Mouse (Mus musculus) liver, postnatal 0 days (tissue): ENCODE measurements around the gene Tnni2. TPM values are rescaled to one million over a fixed set of nuclear protein-coding genes. Genes with fewer than 3 reads are reported as not detected.

Source experiments
- ATAC-seq: fragments of 200-750 bp; cut with Nextera tagmentation; 2 replicates; pipeline ENCODE4 v1.8.0; 2017; ENCODE audit warnings: mild to moderate bottlenecking, moderate library complexity
- DNase-seq: peaks from one replicate; pipeline ENCODE4 v3.0.0-alpha.2; 2016
- H3K27ac ChIP-seq: fragments of 300-500 bp; sonication (generic); 2 replicates; pipeline ENCODE4 v1.5.1; 2014; ENCODE audit warnings: antibody characterized with exemption, moderate library complexity, mild to moderate bottlenecking, low read depth
- H3K27me3 ChIP-seq: fragments of 300-500 bp; sonication (generic); 2 replicates; pipeline ENCODE4 v1.6.1; 2014; ENCODE audit warnings: low read length, control low read depth, mixed read lengths; ENCODE audit not compliant: insufficient read depth
- H3K36me3 ChIP-seq: fragments of 300-500 bp; sonication (generic); replicated peaks from 2 replicates; pipeline ENCODE4 v1.6.1; 2014; ENCODE audit warnings: mild to moderate bottlenecking, control low read depth, low read length, moderate library complexity, mixed read lengths; ENCODE audit not compliant: insufficient read depth
- H3K4me1 ChIP-seq: fragments of 300-500 bp; sonication (generic); 2 replicates; pipeline ENCODE4 v1.6.1; 2014; ENCODE audit warnings: antibody characterized with exemption, mild to moderate bottlenecking, control low read depth; ENCODE audit not compliant: insufficient read depth
- H3K4me2 ChIP-seq: fragments of 300-500 bp; sonication (generic); 2 replicates; pipeline ENCODE4 v1.6.1; 2014; ENCODE audit warnings: low read depth, mild to moderate bottlenecking, low read length, moderate library complexity, mixed read lengths
- H3K4me3 ChIP-seq: fragments of 300-500 bp; sonication (generic); 2 replicates; pipeline ENCODE4 v1.5.1; 2014; ENCODE audit warnings: low read depth, low read length
- H3K9ac ChIP-seq: fragments of 300-500 bp; sonication (generic); replicated peaks from 2 replicates; pipeline ENCODE4 v1.6.1; 2014; ENCODE audit warnings: mild to moderate bottlenecking, moderate library complexity
- H3K9me3 ChIP-seq: fragments of 300-500 bp; sonication (generic); 2 replicates; pipeline ENCODE4 v1.6.1; 2016; ENCODE audit warnings: mild to moderate bottlenecking, control low read depth, low read length, mixed read lengths
- CTCF ChIP-seq: sonication (generic); IDR thresholded peaks from 2 replicates; pipeline ENCODE4 v1.5.1; 2016; ENCODE audit warnings: antibody characterized with exemption, low read depth
- EP300 ChIP-seq: IDR thresholded peaks from 2 replicates; pipeline ENCODE4 v1.6.1; 2016; ENCODE audit warnings: antibody characterized with exemption, low read depth, mild to moderate bottlenecking
- WGBS: fragments of 180-500 bp; shearing (Covaris S2); extraction: QIAGEN DNeasy Blood & Tissue Kit; methylation state at CpG from one replicate; pipeline ENCODE4 v1.1.7; 2014; ENCODE audit not compliant: insufficient replicate concordance; 5-methylcytosine and 5-hydroxymethylcytosine counted together
- polyA plus RNA-seq: library from polyadenylated mRNA; unstranded; fragments of >200 nt; fragmentation: Nextera tagmentation; extraction: Ambion mirVana; gene quantifications from 2 replicates; pipeline ENCODE4 v1.2.1, GENCODE M21; 2015

Tnni2 gene
- polyA plus RNA-seq, 1 experiment from 2014 or later: 6.9 TPM

DNA sequence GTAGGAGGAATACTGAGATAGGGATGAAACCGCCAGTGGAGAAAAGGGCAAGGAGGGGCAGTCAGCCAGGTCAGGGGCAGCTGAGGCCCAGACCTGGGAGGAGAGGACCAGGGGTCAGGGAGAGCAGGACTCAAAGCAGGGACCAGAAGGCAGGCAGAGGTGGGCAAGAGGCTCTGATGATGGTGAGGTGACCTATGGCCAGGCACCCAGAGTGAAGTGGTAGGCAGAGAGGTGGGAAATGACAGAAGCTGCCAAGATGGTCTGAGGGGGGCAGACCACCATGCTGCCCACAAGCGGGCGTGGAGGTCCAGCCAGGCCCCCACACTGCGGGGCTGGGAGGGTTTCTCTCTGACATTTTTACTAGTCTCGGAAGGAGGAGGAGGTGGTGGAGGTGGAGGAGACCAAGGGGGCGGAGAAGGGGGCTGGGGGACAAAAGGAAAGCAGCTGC, 29.8 kb downstream of the Tnni2 start:
- H3K4me1 ChIP-seq: no peaks in the 10 kb centered on the region
- no peaks in the 10 kb centered on the region for H3K27me3 ChIP-seq
- H3K9me3 ChIP-seq: no peaks in the 10 kb centered on the region
- no peak overlapping the region for H3K4me2 ChIP-seq
- WGBS: 78% methylated on average over 6 of the region's 6 CpGs
- H3K4me3 ChIP-seq: no peak overlapping the region
- no peaks in the 10 kb centered on the region for H3K36me3 ChIP-seq
- TF ChIP-seq EP300 (no peak), CTCF (no peak)
- no peak for ATAC-seq
- H3K27ac ChIP-seq: no peak overlapping the region
- no peak overlapping the region for H3K9ac ChIP-seq
- no peak for DNase-seq

DNA sequence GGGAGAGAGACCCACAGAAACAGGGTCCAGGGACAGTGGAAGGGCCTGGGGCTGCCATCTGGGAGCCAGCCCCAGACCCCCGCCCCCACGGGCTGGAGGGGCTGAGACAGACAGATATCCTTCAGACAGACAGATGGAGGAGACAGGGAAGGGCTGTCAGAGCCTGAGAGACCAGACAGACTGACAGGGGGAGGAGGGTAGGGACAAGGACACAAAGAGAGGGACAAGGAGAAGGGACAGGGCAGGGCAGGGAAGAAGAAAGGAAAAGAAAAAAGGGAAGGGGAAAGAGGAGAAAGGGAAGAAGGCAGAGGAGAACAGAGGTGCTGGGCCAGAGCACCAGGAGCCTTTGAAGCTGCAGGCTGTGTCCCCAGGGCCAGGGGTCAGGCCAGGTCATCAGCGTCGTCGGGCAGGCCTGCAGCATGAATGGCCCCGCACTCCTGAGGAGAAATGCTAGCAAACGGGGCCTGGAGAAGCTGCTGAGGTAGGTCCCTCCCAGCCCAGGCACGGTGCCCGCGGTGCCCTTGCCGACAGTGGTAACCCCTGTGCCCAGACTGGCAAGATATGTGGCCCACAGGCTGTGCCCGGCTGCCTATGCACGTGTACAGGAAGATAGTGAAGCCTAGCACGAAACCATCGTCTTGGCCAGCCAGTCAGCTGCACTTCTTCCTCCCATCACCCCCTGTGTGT, 30.4 kb downstream of the Tnni2 start:
- DNase-seq (no peak), ATAC-seq (no peak)
- no peaks in the 10 kb centered on the region for H3K27me3 ChIP-seq
- no peak overlapping the region for H3K9ac ChIP-seq
- H3K36me3 ChIP-seq: no peaks in the 10 kb centered on the region
- H3K4me3 ChIP-seq: no peak overlapping the region
- 52% methylated on average over 15 of the region's 15 CpGs for WGBS
- no peak overlapping the region for H3K27ac ChIP-seq
- no peak overlapping the region for H3K4me2 ChIP-seq
- H3K4me1 ChIP-seq: no peaks in the 10 kb centered on the region
- no peak for TF ChIP-seq CTCF
- no peaks in the 10 kb centered on the region for H3K9me3 ChIP-seq

DNA sequence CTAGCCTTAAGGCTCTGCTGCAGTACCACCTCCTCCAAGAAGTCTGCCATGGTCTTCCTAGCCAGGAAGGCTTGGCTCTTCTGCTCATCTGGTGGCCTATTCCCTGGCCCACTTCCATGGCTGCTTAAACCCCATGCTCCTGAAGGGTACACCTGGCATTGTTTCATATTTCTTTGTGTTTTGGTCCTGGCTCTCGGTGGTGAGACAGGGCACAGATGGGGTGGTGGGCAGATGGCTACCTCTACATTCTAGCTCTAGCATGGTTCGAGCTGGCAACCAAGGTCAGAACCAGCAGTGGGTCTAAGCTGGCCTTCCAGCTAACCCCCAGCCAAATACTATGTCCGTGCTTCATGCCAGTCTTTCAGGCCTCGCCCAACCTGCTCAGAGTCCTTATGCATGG, 31.3 kb downstream of the Tnni2 start:
- Histone ChIP-seq H3K27ac (no peak overlapping the region), H3K9me3 (no peaks in the 10 kb centered on the region), H3K4me2 (no peak overlapping the region), H3K9ac (no peak overlapping the region), H3K4me3 (no peak overlapping the region), H3K27me3 (no peaks in the 10 kb centered on the region), H3K36me3 (no peaks in the 10 kb centered on the region), H3K4me1 (no peaks in the 10 kb centered on the region)
- TF ChIP-seq CTCF (no peak), EP300 (no peak)
- ATAC-seq: no peak
- DNase-seq: no peak
- 80% methylated on average over 4 of the region's 4 CpGs for WGBS

- Histone ChIP-seq H3K9me3 (no peaks in the 10 kb centered on the region), H3K4me2 (no peak overlapping the region), H3K36me3 (no peaks in the 10 kb centered on the region), H3K4me3 (no peak overlapping the region), H3K27me3 (no peaks in the 10 kb centered on the region), H3K27ac (no peak overlapping the region), H3K4me1 (no peaks in the 10 kb centered on the region), H3K9ac (no peak overlapping the region)
- no peak for TF ChIP-seq CTCF
- TF ChIP-seq EP300: no peak
- WGBS: 64% methylated on average over 2 of the region's 2 CpGs
- ATAC-seq (no peak), DNase-seq (no peak)
These were observed 31.9 kb downstream of the Tnni2 start for GRCm38 (mm10) chr7:142473476-142473875.

GRCm38 (mm10) chr7:142474799-142475198, 33.2 kb downstream of the Tnni2 start:
- no peak for DNase-seq
- no peaks in the 10 kb centered on the region for H3K27me3 ChIP-seq
- no peak overlapping the region for H3K9ac ChIP-seq
- no peaks in the 10 kb centered on the region for H3K36me3 ChIP-seq
- H3K27ac ChIP-seq: no peak overlapping the region
- no peaks in the 10 kb centered on the region for H3K4me1 ChIP-seq
- H3K4me2 ChIP-seq: no peak overlapping the region
- H3K4me3 ChIP-seq: no peak overlapping the region
- TF ChIP-seq EP300 (no peak), CTCF (no peak)
- no peak for ATAC-seq
- 73% methylated on average over 14 of the region's 14 CpGs for WGBS
- no peaks in the 10 kb centered on the region for H3K9me3 ChIP-seq

GRCm38 (mm10) chr7:142475641-142476040, 34.0 kb downstream of the Tnni2 start:
- no peak overlapping the region for H3K4me3 ChIP-seq
- H3K4me1 ChIP-seq: no peaks in the 10 kb centered on the region
- no peak overlapping the region for H3K4me2 ChIP-seq
- no peaks in the 10 kb centered on the region for H3K9me3 ChIP-seq
- no peak overlapping the region for H3K27ac ChIP-seq
- no peaks in the 10 kb centered on the region for H3K36me3 ChIP-seq
- no peak overlapping the region for H3K9ac ChIP-seq
- TF ChIP-seq CTCF: no peak
- TF ChIP-seq EP300: no peak
- ATAC-seq: no peak
- no peaks in the 10 kb centered on the region for H3K27me3 ChIP-seq
- WGBS: 71% methylated on average over 7 of the region's 7 CpGs
- DNase-seq: no peak

DNA sequence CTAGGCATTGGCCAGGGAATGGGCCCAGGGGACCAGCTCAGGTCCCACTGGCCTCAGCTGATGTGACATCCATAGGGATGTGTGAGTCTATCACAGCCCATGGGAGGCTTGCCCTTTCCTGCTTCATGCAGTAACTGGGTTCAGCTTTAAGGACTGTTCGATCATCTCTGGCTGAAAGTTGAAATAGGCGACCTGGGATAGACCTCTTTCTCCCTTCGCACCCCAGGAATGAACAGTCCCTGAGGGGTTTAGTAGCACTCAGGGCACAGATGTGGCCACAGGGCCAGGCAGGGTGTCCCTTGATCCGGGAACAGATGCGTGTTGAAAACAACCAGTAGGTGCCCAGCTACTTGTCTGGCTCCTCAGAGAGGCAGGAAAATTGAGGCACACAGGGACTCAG, 34.7 kb downstream of the Tnni2 start:
- DNase-seq: no peak
- TF ChIP-seq EP300 (no peak), CTCF (no peak)
- Histone ChIP-seq H3K9ac (no peak overlapping the region), H3K27me3 (no peaks in the 10 kb centered on the region), H3K4me2 (no peak overlapping the region), H3K4me3 (no peak overlapping the region), H3K9me3 (no peaks in the 10 kb centered on the region), H3K36me3 (no peaks in the 10 kb centered on the region), H3K4me1 (peaks cover 5% of the 10 kb centered on the region), H3K27ac (no peak overlapping the region)
- ATAC-seq: no peak
- 74% methylated on average over 5 of the region's 5 CpGs for WGBS
